Comparison of ENCODE assay signal across 11 mouse cellular contexts in the genomic region with DNA sequence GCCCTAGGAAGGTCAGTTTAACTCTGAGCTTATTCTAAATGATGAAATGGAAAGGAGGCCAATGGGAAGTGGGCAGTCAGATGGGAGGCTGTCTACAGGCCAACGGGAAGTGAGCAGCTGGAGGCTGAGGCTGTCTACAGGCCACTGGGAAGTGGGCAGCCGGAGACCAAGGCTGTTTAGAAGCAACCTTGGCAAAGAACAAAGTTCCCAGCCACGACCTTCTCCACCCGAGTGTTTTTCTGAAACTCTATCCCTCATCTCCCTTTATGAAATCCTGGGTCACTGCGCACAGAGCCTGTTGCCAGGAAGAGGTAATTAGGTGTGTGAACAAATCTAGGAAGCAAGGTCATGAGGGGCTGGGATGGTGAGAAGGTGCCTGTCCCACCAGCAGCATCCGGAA. TPM values are rescaled to one million over a fixed set of nuclear protein-coding genes. Genes with fewer than 3 reads are reported as not detected.
DNase-seq lines count a peak whose midpoint lies in the region; ATAC-seq and TF ChIP-seq lines count a peak whose summit lies in the region.
"Had no signal": no experiment of that assay in that cellular context is flagged by ENCODE, and none has a peak within 500 bp of the region (broad histone marks: within the 10 kb centered on the region; RNA-seq: fewer than 3 reads in every experiment).

No protein-coding gene starts in this region.

- ATAC-seq in heart, embryonic 15.5 days (replicated peaks; ENCODE audit: insufficient number of reproducible peaks, insufficient read depth, low FRiP score, low read depth) = no peak
- no peak for ATAC-seq in kidney, postnatal 0 days (replicated peaks; ENCODE audit: low FRiP score, low read depth)
- ATAC-seq in activated CD4-positive, CD25-positive, alpha-beta regulatory T cell, adult 4 months = no peak
- no peak for ATAC-seq in CD4-positive, CD25-positive, alpha-beta regulatory T cell, adult 4 months

- peaks cover 63% of the 10 kb centered on the region for H3K4me1 ChIP-seq in heart, embryonic 15.5 days (replicated peaks)
- peaks cover 38% of the 10 kb centered on the region for H3K4me1 ChIP-seq in bone marrow macrophage, adult 2 months (ENCODE audit: control insufficient read depth, insufficient read depth, low read length)
- peaks cover 12% of the 10 kb centered on the region; the same call in 1 of the 2 replicates for H3K4me1 ChIP-seq in kidney, postnatal 0 days (replicated peaks; ENCODE audit: insufficient read depth, low read length)

- H3K4me2 ChIP-seq in heart, embryonic 15.5 days = no peak overlapping the region
- H3K4me2 ChIP-seq in kidney, postnatal 0 days (ENCODE audit: low read length) = no peak overlapping the region

- TF ChIP-seq CTCF in bone marrow macrophage, adult 2 months (IDR thresholded peaks at IDR 0.05; ENCODE audit: low read depth, low read length) = no peak
- TF ChIP-seq CTCF in kidney, postnatal 0 days (IDR thresholded peaks at IDR 0.05; ENCODE audit: low read depth) = no peak

- TF ChIP-seq POLR2A in bone marrow macrophage, adult 2 months (IDR thresholded peaks at IDR 0.05; ENCODE audit: borderline replicate concordance, low read depth, low read length) = no peak

- H3K4me3 ChIP-seq in heart, embryonic 15.5 days = no peak overlapping the region
- no peak overlapping the region for H3K4me3 ChIP-seq in bone marrow macrophage, adult 2 months (ENCODE audit: insufficient read depth, low read length)
- no peak overlapping the region for H3K4me3 ChIP-seq in kidney, postnatal 0 days (replicated peaks; ENCODE audit: low read depth, low read length)

- no peak for DNase-seq in heart, postnatal 4 days
- DNase-seq in kidney, postnatal 0 days (ENCODE audit: low spot score) = peak; percentile 46
- peak; percentile 61 for DNase-seq in lung, postnatal 36 days
- DNase-seq in right cerebral cortex, adult 2 months (ENCODE audit: low spot score in 2 of 2) = no peak
- DNase-seq: adrenal gland, adult 8-10 months; cerebellum, postnatal 36 days; gastrocnemius, postnatal 10 days had no signal

- peak overlapping the region; percentile 81 for H3K27ac ChIP-seq in heart, embryonic 15.5 days
- peak overlapping the region; percentile 92 for H3K27ac ChIP-seq in bone marrow macrophage, adult 2 months (ENCODE audit: insufficient read depth, low read depth, low read length)
- peak overlapping the region; percentile 88 for H3K27ac ChIP-seq in kidney, postnatal 0 days

- 62% methylated on average over 6 of the region's 6 CpGs for WGBS in heart, embryonic 15.5 days
- 36% methylated on average over 6 of the region's 6 CpGs for WGBS in kidney, postnatal 0 days

- peaks cover 11% of the 10 kb centered on the region; the same call in 1 of the 2 replicates for H3K36me3 ChIP-seq in heart, embryonic 15.5 days
- H3K36me3 ChIP-seq in kidney, postnatal 0 days (ENCODE audit: insufficient read depth, low read length) = peaks cover 15% of the 10 kb centered on the region; the same call in 1 of the 2 replicates

- H3K9ac ChIP-seq in heart, embryonic 15.5 days = no peak overlapping the region
- no peak overlapping the region for H3K9ac ChIP-seq in kidney, postnatal 0 days (ENCODE audit: low read depth, low read length)

- H3K9me3 ChIP-seq in heart, embryonic 15.5 days (replicated peaks) = no peaks in the 10 kb centered on the region
- no peaks in the 10 kb centered on the region for H3K9me3 ChIP-seq in kidney, postnatal 0 days (replicated peaks; ENCODE audit: low read length)

- H3K27me3 ChIP-seq in heart, embryonic 15.5 days = no peaks in the 10 kb centered on the region
- H3K27me3 ChIP-seq in kidney, postnatal 0 days (ENCODE audit: insufficient read depth, low read length) = no peaks in the 10 kb centered on the region

RNA-seq across cellular contexts. Expression of a gene that starts 25.3 kb away (rescaled TPM):
- polyA plus RNA-seq in heart, embryonic 15.5 days (2015; fragmentation: Nextera tagmentation; extraction: Ambion mirVana) = 29.0 and 36.1 TPM in 2 replicates
- 10 to 100 TPM; 23.1 to 26.3 TPM for total RNA-seq in heart, postnatal 4 days (2021)
- polyA plus RNA-seq in bone marrow macrophage, adult 2 months (2012; ENCODE audit: insufficient read depth, insufficient read length, missing spikeins) = 20.6 and 22.5 TPM in 2 replicates
- polyA plus RNA-seq in kidney, postnatal 0 days (2015; fragmentation: Nextera tagmentation; extraction: Ambion mirVana) = 31.5 and 33.9 TPM in 2 replicates
- polyA plus RNA-seq in activated CD4-positive, CD25-positive, alpha-beta regulatory T cell, adult 4 months (2017; shearing (Covaris generic)) = 10 to 100 TPM; 29.5 to 38.1 TPM
- 10 to 100 TPM; 37.8 to 49.1 TPM for polyA plus RNA-seq in CD4-positive, CD25-positive, alpha-beta regulatory T cell, adult 4 months (2017; shearing (Covaris generic))

RNA-seq across cellular contexts. Expression of a gene that starts 47.8 kb away (rescaled TPM):
- polyA plus RNA-seq in heart, embryonic 15.5 days (2015; fragmentation: Nextera tagmentation; extraction: Ambion mirVana) = 5.3 and 7.2 TPM in 2 replicates
- total RNA-seq in heart, postnatal 4 days (2021) = 10 to 100 TPM; 91.0 to 95.1 TPM
- 10.1 and 12.7 TPM in 2 replicates for polyA plus RNA-seq in bone marrow macrophage, adult 2 months (2012; ENCODE audit: insufficient read depth, insufficient read length, missing spikeins)
- 4.1 TPM in 2 replicates for polyA plus RNA-seq in kidney, postnatal 0 days (2015; fragmentation: Nextera tagmentation; extraction: Ambion mirVana)
- polyA plus RNA-seq in activated CD4-positive, CD25-positive, alpha-beta regulatory T cell, adult 4 months (2017; shearing (Covaris generic)) = under 1 TPM; 0.60 to 0.79 TPM
- polyA plus RNA-seq in CD4-positive, CD25-positive, alpha-beta regulatory T cell, adult 4 months (2017; shearing (Covaris generic)) = 1 to 10 TPM in 1 of 2 experiments, under 1 TPM in 1; 0.60 to 1.9 TPM

Comparison
In these comparisons a context has a peak if more than half of its experiments do, and no peak if none do; other contexts are left out.
1. DNase-seq: peak in kidney, postnatal 0 days (single experiment) and lung, postnatal 36 days (single experiment); none in heart, postnatal 4 days (single experiment) and right cerebral cortex, adult 2 months (0 of 2).
2. Peak in every context shown above with its lines, with median percentiles within 50 percentile points of each other: H3K27ac ChIP-seq.